Mouse (Mus musculus): ENCODE results near the gene Vmo1. TPM values are rescaled to one million over a fixed set of nuclear protein-coding genes. Genes with fewer than 3 reads are reported as not detected.
A peak's percentile ranks its signal among the peaks of the same experiment; 100 is the strongest.

Gene Vmo1
- polyA plus RNA-seq (2015; fragmentation: Nextera tagmentation; extraction: Ambion mirVana): 0.34 TPM in 1 of 2 replicates, not detected in the other

DNA sequence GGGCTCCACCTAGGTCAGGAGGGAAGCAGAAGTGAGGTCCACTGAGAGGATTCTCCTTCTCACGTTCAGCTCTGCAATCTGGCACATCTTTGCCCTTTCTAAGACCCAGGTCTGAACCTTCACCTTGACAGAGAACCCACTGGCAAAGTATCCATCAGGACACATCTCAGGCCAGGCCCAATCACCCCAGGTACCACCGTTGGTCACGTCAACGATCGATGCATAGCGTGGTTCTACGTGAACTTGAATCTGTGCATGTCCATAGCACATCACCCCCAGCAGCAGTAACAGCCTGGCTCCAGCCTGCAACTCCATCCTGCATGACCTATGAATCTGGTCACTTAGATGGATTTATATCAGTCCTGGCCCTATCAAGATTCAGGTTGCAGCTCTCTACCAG is at the start of gene Vmo1:
TSS of gene Vmo1 (minus strand) at position 329 of the 400 bp plus-strand sequence.
- Histone ChIP-seq H3K9ac (ENCODE audit: low read depth, low read length) (no peak within 1 kb of the TSS), H3K27me3 (replicated peaks; ENCODE audit: control insufficient read depth, insufficient read depth, low read length) (peaks cover 4% of the 10 kb centered on the region; the same call in 1 of the 2 replicates), H3K4me2 (ENCODE audit: low read length) (no peak within 1 kb of the TSS), H3K36me3 (ENCODE audit: control insufficient read depth, insufficient read depth, low read length) (no peaks in the 10 kb centered on the region), H3K9me3 (ENCODE audit: control insufficient read depth, low read length) (no peaks in the 10 kb centered on the region), H3K27ac (ENCODE audit: low read depth, low read length) (no peak within 1 kb of the TSS), H3K4me1 (ENCODE audit: control insufficient read depth, insufficient read depth, low read depth, low read length) (peaks cover 3% of the 10 kb centered on the region), H3K4me3 (ENCODE audit: low read length) (no peak within 1 kb of the TSS)
- WGBS: 87% methylated on average over 7 of the region's 7 CpGs
- ATAC-seq: no peak

DNA sequence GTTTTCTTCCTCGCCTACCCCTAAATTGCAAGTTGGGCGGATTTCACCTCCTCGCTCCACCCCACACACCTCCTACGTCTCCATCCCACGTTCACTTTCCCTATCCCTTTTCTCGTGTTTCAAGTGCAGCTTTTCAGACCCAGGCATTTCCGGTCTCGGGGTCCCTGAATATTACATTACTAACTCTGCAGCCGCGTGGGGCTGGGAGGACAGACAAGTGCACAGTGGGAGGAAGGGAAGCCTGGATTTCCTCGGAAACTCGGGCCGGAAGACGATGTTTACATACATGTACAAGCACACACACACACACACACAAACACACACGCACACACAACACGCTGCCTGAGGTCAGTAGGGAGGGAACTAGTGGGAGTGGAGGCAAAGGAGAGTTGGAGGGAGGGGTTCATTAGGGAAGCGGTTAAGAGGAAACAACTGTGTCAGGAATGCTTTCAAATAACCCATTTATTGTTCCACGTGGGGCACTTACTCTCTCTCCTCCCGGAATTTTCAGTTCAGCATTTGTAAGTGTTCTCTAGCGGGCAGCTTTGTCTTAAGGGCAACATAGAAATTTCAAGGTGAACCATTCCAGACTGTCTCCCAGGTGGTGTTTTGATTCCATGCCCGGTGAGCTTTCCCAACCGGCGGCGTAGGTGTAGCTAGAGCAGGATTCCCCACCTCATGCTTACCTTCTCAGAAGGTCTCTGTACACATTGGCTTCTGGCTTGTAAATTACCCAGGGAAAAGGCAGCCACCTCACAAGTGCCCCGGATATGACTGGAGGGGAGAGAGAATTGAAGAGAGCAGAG is 49.3 kb upstream of the Vmo1 start:
- H3K4me3 ChIP-seq (ENCODE audit: low read length): peak overlapping the region; percentile 98
- peaks cover 33% of the 10 kb centered on the region for H3K4me1 ChIP-seq (ENCODE audit: control insufficient read depth, insufficient read depth, low read depth, low read length)
- no peaks in the 10 kb centered on the region for H3K27me3 ChIP-seq (replicated peaks; ENCODE audit: control insufficient read depth, insufficient read depth, low read length)
- no peak for ATAC-seq
- H3K27ac ChIP-seq (ENCODE audit: low read depth, low read length): peak overlapping the region; percentile 90
- 3% methylated on average over 25 of the region's 25 CpGs for WGBS
- H3K36me3 ChIP-seq (ENCODE audit: control insufficient read depth, insufficient read depth, low read length): no peaks in the 10 kb centered on the region
- peak overlapping the region; percentile 97 for H3K4me2 ChIP-seq (ENCODE audit: low read length)
- peak overlapping the region; percentile 97 for H3K9ac ChIP-seq (ENCODE audit: low read depth, low read length)
- H3K9me3 ChIP-seq (ENCODE audit: control insufficient read depth, low read length): no peaks in the 10 kb centered on the region

DNA sequence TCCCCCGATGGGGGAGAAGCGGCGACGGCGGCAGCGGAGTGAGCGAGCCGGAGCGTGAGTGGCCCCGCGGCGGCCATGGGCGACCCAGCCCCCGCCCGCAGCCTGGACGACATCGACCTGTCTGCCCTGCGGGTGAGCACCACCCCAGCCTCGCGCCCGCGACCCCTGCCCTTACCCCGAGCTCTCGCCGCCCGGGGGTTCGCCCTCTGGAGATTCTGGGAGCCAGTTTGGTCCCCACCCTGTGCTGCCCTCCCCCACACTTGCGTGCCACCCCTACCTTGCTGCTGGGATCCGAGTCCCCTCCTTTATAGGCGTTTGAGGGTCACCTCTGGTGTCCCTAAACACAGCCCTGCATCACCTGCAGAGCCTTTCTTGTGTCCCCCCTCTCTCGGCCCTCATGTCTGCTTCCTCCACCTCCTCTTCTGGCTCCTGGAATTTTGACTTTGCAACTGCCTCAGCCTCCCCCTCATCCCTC is 48.6 kb upstream of the Vmo1 start:
- peak; percentile 40 for ATAC-seq
- WGBS: 0% methylated on average over 25 of the region's 31 CpGs

DNA sequence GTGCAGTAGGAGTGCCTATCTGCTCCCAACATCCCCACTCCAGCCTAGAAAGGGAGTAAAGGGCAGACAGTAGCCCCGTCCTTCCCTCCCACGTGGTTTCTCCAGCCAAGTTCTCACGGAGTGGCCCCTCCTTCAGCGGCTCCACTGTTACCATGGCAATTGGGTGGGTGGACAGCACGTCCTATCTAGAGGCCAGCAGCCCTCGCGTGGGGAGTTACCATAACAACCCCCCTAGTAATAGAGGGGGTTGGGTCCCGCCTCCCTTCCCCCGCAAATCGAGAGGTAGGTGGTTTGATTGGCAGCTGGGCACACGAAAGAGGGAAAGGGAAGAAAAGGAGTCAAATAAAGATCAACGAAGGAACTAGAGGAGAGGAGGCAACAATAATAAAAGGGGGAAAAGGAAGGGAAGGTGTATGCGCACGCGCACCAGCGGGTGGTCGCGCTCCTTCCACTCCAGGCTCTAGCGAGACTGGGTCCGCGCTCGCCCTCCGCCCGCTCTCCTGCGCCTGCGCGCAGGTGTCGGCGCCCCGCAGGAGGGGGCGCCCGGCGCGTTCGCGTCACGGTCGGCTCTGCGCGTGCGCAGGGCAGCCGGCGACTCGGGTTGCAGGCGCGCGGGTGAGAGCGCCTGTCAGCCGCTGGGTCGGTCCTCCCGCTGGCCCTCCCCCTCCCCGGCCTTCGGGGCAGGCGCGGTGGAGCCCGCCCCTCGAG is 48.0 kb upstream of the Vmo1 start, which contains the start of gene Mink1:
TSS of gene Mink1 (plus strand) at position 595 of the 708 bp plus-strand sequence.
- under 1% methylated on average over 42 of the region's 57 CpGs for WGBS
- no peaks in the 10 kb centered on the region for H3K27me3 ChIP-seq (replicated peaks; ENCODE audit: control insufficient read depth, insufficient read depth, low read length)

More for the DNA sequence above, 48.6 kb upstream of the Vmo1 start:
- Histone ChIP-seq H3K4me3 (ENCODE audit: low read length) (peak overlapping the region; percentile 98), H3K27me3 (replicated peaks; ENCODE audit: control insufficient read depth, insufficient read depth, low read length) (no peaks in the 10 kb centered on the region), H3K9ac (ENCODE audit: low read depth, low read length) (peak overlapping the region; percentile 97), H3K36me3 (ENCODE audit: control insufficient read depth, insufficient read depth, low read length) (no peaks in the 10 kb centered on the region), H3K27ac (ENCODE audit: low read depth, low read length) (peak overlapping the region; percentile 90), H3K4me2 (ENCODE audit: low read length) (peak overlapping the region; percentile 97), H3K4me1 (ENCODE audit: control insufficient read depth, insufficient read depth, low read depth, low read length) (peaks cover 33% of the 10 kb centered on the region), H3K9me3 (ENCODE audit: control insufficient read depth, low read length) (no peaks in the 10 kb centered on the region)

DNA sequence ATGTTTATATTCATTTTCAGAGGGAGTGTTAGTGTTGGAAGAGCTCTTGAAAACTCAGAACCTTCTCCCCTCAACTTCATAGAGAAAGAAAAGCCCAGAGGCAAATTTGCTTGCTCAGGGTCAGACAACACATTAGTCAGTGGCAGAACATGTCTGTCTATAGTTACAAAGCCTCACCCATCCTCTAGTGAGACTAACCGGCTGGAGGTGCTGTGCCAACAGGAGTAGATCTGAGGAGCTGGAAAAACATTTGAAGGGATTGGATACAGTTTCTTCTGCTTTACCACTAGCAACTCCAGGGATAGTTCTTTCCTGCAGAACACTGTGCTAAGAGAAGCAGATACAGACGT is 47.5 kb upstream of the Vmo1 start:
- peaks cover 31% of the 10 kb centered on the region for H3K4me1 ChIP-seq (ENCODE audit: control insufficient read depth, insufficient read depth, low read depth, low read length)
- peak overlapping the region; percentile 98 for H3K4me3 ChIP-seq (ENCODE audit: low read length)
- H3K36me3 ChIP-seq (ENCODE audit: control insufficient read depth, insufficient read depth, low read length): peaks cover 5% of the 10 kb centered on the region; the same call in 1 of the 2 replicates
- no peaks in the 10 kb centered on the region for H3K9me3 ChIP-seq (ENCODE audit: control insufficient read depth, low read length)
- H3K27ac ChIP-seq (ENCODE audit: low read depth, low read length): peak overlapping the region; percentile 90
- peak overlapping the region; percentile 97 for H3K9ac ChIP-seq (ENCODE audit: low read depth, low read length)
- WGBS: 0% methylated on average over 2 of the region's 2 CpGs
- peak overlapping the region; percentile 97 for H3K4me2 ChIP-seq (ENCODE audit: low read length)
- no peaks in the 10 kb centered on the region for H3K27me3 ChIP-seq (replicated peaks; ENCODE audit: control insufficient read depth, insufficient read depth, low read length)
- ATAC-seq: no peak

More for the DNA sequence above, 48.0 kb upstream of the Vmo1 start, which contains the start of gene Mink1:
- Histone ChIP-seq H3K4me3 (ENCODE audit: low read length) (peak within 1 kb of the TSS; percentile 98), H3K4me1 (ENCODE audit: control insufficient read depth, insufficient read depth, low read depth, low read length) (peaks cover 33% of the 10 kb centered on the region), H3K9ac (ENCODE audit: low read depth, low read length) (peak within 1 kb of the TSS; percentile 97), H3K9me3 (ENCODE audit: control insufficient read depth, low read length) (no peaks in the 10 kb centered on the region), H3K4me2 (ENCODE audit: low read length) (peak within 1 kb of the TSS; percentile 97), H3K36me3 (ENCODE audit: control insufficient read depth, insufficient read depth, low read length) (peaks cover 2% of the 10 kb centered on the region; the same call in 1 of the 2 replicates), H3K27ac (ENCODE audit: low read depth, low read length) (peak within 1 kb of the TSS; percentile 90)
- peak; percentile 96 for ATAC-seq

DNA sequence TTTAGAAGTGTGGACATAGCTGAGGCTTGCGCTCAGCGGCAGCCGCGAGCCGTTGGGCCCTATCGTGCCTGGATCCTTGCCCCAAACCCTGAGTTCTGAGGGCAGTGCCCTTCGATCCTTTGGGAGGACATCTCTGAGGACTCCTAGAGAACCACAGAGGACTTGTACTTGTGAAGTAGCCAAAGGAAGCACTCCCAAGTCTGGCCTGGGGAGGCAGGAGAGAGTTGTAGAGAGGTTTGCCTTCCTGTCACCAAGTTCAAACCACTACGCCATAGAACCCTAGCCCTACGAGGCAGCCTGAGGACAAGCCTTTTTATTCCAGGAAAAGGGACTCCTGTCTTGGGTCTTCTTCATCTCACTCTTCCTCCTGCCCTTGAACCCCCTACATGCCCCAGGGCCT is 43.1 kb upstream of the Vmo1 start:
- H3K36me3 ChIP-seq (ENCODE audit: control insufficient read depth, insufficient read depth, low read length): peaks cover 10% of the 10 kb centered on the region; the same call in 1 of the 2 replicates
- H3K9ac ChIP-seq (ENCODE audit: low read depth, low read length): no peak overlapping the region
- no peak for ATAC-seq
- H3K27ac ChIP-seq (ENCODE audit: low read depth, low read length): no peak overlapping the region
- peaks cover 2% of the 10 kb centered on the region; the same call in 1 of the 2 replicates for H3K27me3 ChIP-seq (replicated peaks; ENCODE audit: control insufficient read depth, insufficient read depth, low read length)
- WGBS: 91% methylated on average over 9 of the region's 9 CpGs
- no peak overlapping the region for H3K4me3 ChIP-seq (ENCODE audit: low read length)
- H3K4me2 ChIP-seq (ENCODE audit: low read length): no peak overlapping the region
- H3K4me1 ChIP-seq (ENCODE audit: control insufficient read depth, insufficient read depth, low read depth, low read length): peaks cover 6% of the 10 kb centered on the region
- no peaks in the 10 kb centered on the region for H3K9me3 ChIP-seq (ENCODE audit: control insufficient read depth, low read length)

DNA sequence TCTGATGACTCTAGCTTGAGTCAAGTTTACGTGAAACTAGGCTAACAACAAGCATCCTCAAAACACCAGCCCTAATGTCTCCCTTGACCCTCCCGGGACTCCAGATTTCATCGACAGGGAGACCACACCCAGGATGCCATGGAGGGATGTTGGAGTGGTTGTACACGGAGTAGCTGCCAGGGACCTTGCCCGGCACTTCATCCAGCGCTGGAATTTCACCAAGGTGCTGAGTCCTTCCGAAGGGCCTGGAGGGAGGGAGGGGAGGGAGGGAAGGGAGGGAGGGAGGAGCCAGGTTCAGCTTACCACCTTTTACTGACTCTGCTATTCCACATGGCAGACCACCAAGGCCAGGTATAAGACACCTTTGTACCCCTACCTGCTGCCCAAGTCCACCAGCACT is 39.5 kb upstream of the Vmo1 start:
- no peak for ATAC-seq
- 25% methylated on average over 7 of the region's 7 CpGs for WGBS
- Histone ChIP-seq H3K27me3 (replicated peaks; ENCODE audit: control insufficient read depth, insufficient read depth, low read length) (peaks cover 2% of the 10 kb centered on the region; the same call in 1 of the 2 replicates), H3K4me1 (ENCODE audit: control insufficient read depth, insufficient read depth, low read depth, low read length) (no peaks in the 10 kb centered on the region), H3K27ac (ENCODE audit: low read depth, low read length) (no peak overlapping the region), H3K9ac (ENCODE audit: low read depth, low read length) (no peak overlapping the region), H3K4me2 (ENCODE audit: low read length) (no peak overlapping the region), H3K9me3 (ENCODE audit: control insufficient read depth, low read length) (no peaks in the 10 kb centered on the region), H3K4me3 (ENCODE audit: low read length) (no peak overlapping the region), H3K36me3 (ENCODE audit: control insufficient read depth, insufficient read depth, low read length) (peaks cover 10% of the 10 kb centered on the region; the same call in 1 of the 2 replicates)

DNA sequence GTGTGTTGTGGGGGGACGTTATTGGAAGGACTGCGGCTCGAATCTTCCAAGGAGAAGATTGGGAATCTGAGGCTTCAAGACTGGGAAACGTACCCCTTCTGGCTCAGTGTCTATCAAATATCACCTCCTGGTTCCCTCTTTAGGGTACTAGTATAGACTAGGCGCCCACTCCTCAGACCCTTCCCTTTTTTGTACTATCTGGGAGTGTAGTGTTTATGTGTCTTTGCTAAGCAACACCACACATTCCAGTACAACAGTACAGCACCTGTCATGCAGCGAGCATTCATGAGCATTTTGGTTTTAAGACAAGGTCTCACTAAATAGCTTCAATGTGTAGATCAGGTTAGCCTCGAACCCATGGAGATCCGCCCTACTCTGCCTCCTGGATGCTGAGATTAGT is 37.1 kb upstream of the Vmo1 start:
- no peak for ATAC-seq
- Histone ChIP-seq H3K9ac (ENCODE audit: low read depth, low read length) (no peak overlapping the region), H3K27ac (ENCODE audit: low read depth, low read length) (no peak overlapping the region), H3K9me3 (ENCODE audit: control insufficient read depth, low read length) (no peaks in the 10 kb centered on the region), H3K36me3 (ENCODE audit: control insufficient read depth, insufficient read depth, low read length) (peaks cover 5% of the 10 kb centered on the region; the same call in 1 of the 2 replicates), H3K4me3 (ENCODE audit: low read length) (no peak overlapping the region), H3K27me3 (replicated peaks; ENCODE audit: control insufficient read depth, insufficient read depth, low read length) (peaks cover 2% of the 10 kb centered on the region; the same call in 1 of the 2 replicates), H3K4me2 (ENCODE audit: low read length) (no peak overlapping the region), H3K4me1 (ENCODE audit: control insufficient read depth, insufficient read depth, low read depth, low read length) (no peaks in the 10 kb centered on the region)
- 89% methylated on average over 8 of the region's 8 CpGs for WGBS

DNA sequence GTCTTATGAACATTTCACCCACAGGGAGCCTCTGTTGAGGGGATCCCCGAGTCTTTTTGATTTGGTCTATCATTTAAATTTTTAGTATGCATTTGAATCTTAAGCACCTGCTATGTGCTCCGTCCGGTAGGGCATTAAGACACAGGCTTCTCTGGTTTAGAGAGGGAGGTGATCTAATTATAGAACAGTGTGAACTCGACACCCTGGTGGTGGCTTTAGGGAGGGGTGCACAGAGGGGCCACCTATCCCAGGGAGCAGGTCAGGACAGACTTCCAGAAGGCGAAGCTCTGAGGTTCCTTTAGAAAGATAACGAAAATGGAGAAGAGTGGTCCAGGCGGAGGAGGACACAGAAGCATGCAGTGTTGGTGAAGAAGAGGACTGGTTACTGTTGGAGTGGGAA is 30.1 kb upstream of the Vmo1 start:
- Histone ChIP-seq H3K27ac (ENCODE audit: low read depth, low read length) (no peak overlapping the region), H3K4me2 (ENCODE audit: low read length) (no peak overlapping the region), H3K27me3 (replicated peaks; ENCODE audit: control insufficient read depth, insufficient read depth, low read length) (no peaks in the 10 kb centered on the region; the same call in 1 of the 2 replicates), H3K9ac (ENCODE audit: low read depth, low read length) (no peak overlapping the region), H3K4me1 (ENCODE audit: control insufficient read depth, insufficient read depth, low read depth, low read length) (peaks cover 8% of the 10 kb centered on the region), H3K36me3 (ENCODE audit: control insufficient read depth, insufficient read depth, low read length) (no peaks in the 10 kb centered on the region), H3K4me3 (ENCODE audit: low read length) (no peak overlapping the region), H3K9me3 (ENCODE audit: control insufficient read depth, low read length) (no peaks in the 10 kb centered on the region)
- ATAC-seq: no peak
- 69% methylated on average over 7 of the region's 7 CpGs for WGBS
